Mouse (Mus musculus) kidney, adult 2 months (tissue): ENCODE data around the gene Klk4. TPM values are rescaled to one million over a fixed set of nuclear protein-coding genes. Genes with fewer than 3 reads are reported as not detected.

ENCODE experiments used
- DNase-seq: peaks from one replicate; pipeline ENCODE4 v3.0.0; 2021
- H3K27ac ChIP-seq: fragments of 200-500 bp; 2 replicates; pipeline ENCODE4 v1.5.1; 2012; ENCODE audit warnings: low read depth, low read length, control low read depth, inconsistent platforms; ENCODE audit not compliant: insufficient read depth
- H3K27me3 ChIP-seq: fragments of 200-500 bp; replicated peaks from 2 replicates; pipeline ENCODE4 v1.6.1; 2012; ENCODE audit warnings: mild to moderate bottlenecking, moderate library complexity, low read length, inconsistent platforms; ENCODE audit not compliant: control insufficient read depth, insufficient read depth
- H3K36me3 ChIP-seq: fragments of 200-500 bp; 2 replicates; pipeline ENCODE4 v1.6.1; 2012; ENCODE audit warnings: mild to moderate bottlenecking, moderate library complexity, low read length, inconsistent platforms; ENCODE audit not compliant: control insufficient read depth, insufficient read depth
- H3K4me1 ChIP-seq: fragments of 200-500 bp; 2 replicates; pipeline ENCODE4 v1.6.1; 2011; ENCODE audit warnings: low read length; ENCODE audit not compliant: control insufficient read depth, insufficient read depth
- H3K4me3 ChIP-seq: fragments of 200-500 bp; 2 replicates; pipeline ENCODE4 v1.5.1; 2011; ENCODE audit warnings: mild to moderate bottlenecking, low read depth, low read length, control low read depth; ENCODE audit not compliant: insufficient read depth
- CTCF ChIP-seq: fragments of 200-500 bp; conservative IDR thresholded peaks from 2 replicates; pipeline ENCODE4 v1.5.1; 2011; ENCODE audit warnings: low read depth, mild to moderate bottlenecking, control low read depth, low read length, moderate library complexity, mixed read lengths; ENCODE audit not compliant: insufficient read depth, insufficient read length
- POLR2A ChIP-seq: fragments of 200-500 bp; IDR thresholded peaks from one replicate; pipeline ENCODE4 v1.6.1; 2011; ENCODE audit warnings: low read depth, low read length, control low read depth
- WGBS: fragments of 180-500 bp; shearing (Covaris S2); methylation state at CpG from one replicate; pipeline ENCODE4 v1.1.7; 2018; 5-methylcytosine and 5-hydroxymethylcytosine counted together
- polyA plus RNA-seq: library from polyadenylated mRNA; depleted of rRNA; stranded (reverse); fragments of >200 nt; gene quantifications from 2 replicates; pipeline ENCODE4 v1.2.3, GENCODE M21; 2012

Klk4 gene
- polyA plus RNA-seq, 1 experiment: not detected

GRCm38 (mm10) chr7:43919559-43920451 lies 38.8 kb downstream of the Klk4 start:
- peak; percentile 68 for DNase-seq
- no peak overlapping the region for H3K27ac ChIP-seq
- H3K4me3 ChIP-seq: no peak overlapping the region
- no peaks in the 10 kb centered on the region for H3K4me1 ChIP-seq
- TF ChIP-seq CTCF (peak; percentile 93), POLR2A (no peak)
- no peaks in the 10 kb centered on the region for H3K36me3 ChIP-seq
- WGBS: 22% methylated on average over 14 of the region's 14 CpGs
- H3K27me3 ChIP-seq: no peaks in the 10 kb centered on the region

- Histone ChIP-seq H3K27ac (no peak overlapping the region), H3K27me3 (no peaks in the 10 kb centered on the region), H3K4me1 (no peaks in the 10 kb centered on the region), H3K36me3 (no peaks in the 10 kb centered on the region), H3K4me3 (no peak overlapping the region)
- no peak for TF ChIP-seq POLR2A
- TF ChIP-seq CTCF: no peak
- WGBS: 87% methylated on average over 3 of the region's 3 CpGs
- DNase-seq: no peak
These were observed 39.6 kb downstream of the Klk4 start for GRCm38 (mm10) chr7:43920582-43920981.

- Histone ChIP-seq H3K4me3 (no peak overlapping the region), H3K36me3 (no peaks in the 10 kb centered on the region), H3K4me1 (no peaks in the 10 kb centered on the region), H3K27ac (no peak overlapping the region), H3K27me3 (no peaks in the 10 kb centered on the region)
- TF ChIP-seq CTCF (no peak), POLR2A (no peak)
- no peak for DNase-seq
- 75% methylated on average over 6 of the region's 6 CpGs for WGBS
These were observed 40.1 kb downstream of the Klk4 start for GRCm38 (mm10) chr7:43921087-43921486.

DNA sequence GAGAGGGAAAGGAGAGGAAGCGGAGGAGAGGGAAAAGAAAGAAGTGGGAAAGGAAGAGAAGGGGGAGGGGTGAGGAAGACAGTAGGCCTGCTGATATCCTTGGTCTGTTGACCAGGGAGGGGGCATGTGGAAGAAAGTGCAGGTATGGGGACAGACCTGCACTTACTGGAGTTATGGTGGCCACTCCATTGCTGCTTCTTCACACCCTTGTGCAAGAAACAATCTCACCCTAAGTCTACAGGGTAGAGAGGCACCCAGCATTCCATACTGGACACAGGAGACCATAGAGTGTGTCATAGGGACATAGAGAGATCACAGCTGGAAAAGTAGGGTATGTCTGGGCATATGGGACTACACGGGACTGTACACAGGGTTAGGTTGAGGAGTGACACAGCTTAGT lies 41.0 kb downstream of the Klk4 start:
- Histone ChIP-seq H3K27me3 (no peaks in the 10 kb centered on the region), H3K27ac (no peak overlapping the region), H3K4me1 (no peaks in the 10 kb centered on the region), H3K4me3 (no peak overlapping the region), H3K36me3 (no peaks in the 10 kb centered on the region)
- no peak for DNase-seq
- TF ChIP-seq CTCF (no peak), POLR2A (no peak)
- 81% methylated on average over 2 of the region's 2 CpGs for WGBS

DNA sequence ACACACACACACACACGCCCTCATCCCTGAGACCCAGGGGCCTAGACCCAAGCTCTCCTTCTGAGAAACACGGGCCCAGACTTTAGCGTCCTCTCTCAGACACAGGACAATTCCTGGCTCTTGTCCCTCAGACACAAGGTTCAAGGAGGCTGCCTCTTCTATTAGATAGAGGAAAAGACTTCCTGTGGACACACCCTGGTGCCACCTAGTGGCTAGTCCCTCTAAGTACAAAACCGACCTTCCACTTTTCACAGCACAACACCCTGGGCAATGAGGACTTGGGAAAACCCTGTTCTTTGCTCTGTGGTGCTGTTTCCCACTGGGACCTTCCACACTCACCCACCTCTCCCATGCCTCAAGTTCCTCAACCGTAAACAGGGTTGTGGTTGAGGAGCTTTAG lies 45.0 kb downstream of the Klk4 start:
- 66% methylated on average over 5 of the region's 5 CpGs for WGBS
- Histone ChIP-seq H3K27me3 (no peaks in the 10 kb centered on the region), H3K4me1 (no peaks in the 10 kb centered on the region), H3K36me3 (no peaks in the 10 kb centered on the region), H3K4me3 (no peak overlapping the region), H3K27ac (no peak overlapping the region)
- no peak for DNase-seq
- TF ChIP-seq CTCF: peak; percentile 39; the same call in 1 of the 2 replicates
- TF ChIP-seq POLR2A: no peak

GRCm38 (mm10) chr7:43928521-43928920 lies 47.6 kb downstream of the Klk4 start:
- Histone ChIP-seq H3K27me3 (no peaks in the 10 kb centered on the region), H3K36me3 (no peaks in the 10 kb centered on the region), H3K4me3 (no peak overlapping the region), H3K4me1 (no peaks in the 10 kb centered on the region), H3K27ac (no peak overlapping the region)
- 45% methylated on average over 4 of the region's 4 CpGs for WGBS
- TF ChIP-seq CTCF (peak; percentile 57; the same call in 1 of the 2 replicates), POLR2A (no peak)
- peak; percentile 41 for DNase-seq

DNA sequence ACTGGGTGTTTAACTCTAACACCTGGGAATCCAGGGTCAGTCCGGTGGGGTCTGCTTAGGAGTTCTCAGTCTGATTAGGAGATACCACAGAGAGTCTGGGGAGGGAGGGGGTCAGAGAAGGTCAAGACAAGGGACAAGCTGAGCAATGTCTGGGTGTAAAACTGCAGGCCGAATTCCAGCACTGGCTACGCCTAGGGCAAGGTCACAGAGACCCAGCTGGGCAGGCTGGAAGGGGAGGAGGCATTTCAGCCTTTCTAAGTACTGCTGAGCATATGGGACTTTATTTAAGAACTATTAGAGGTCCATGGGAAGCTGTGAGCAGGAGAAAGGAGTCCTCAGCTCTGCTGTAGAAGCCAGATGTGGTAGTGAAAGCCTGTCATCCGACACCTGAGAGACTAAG lies 51.4 kb downstream of the Klk4 start:
- Histone ChIP-seq H3K4me3 (no peak overlapping the region), H3K27ac (peak overlapping the region; percentile 49), H3K36me3 (no peaks in the 10 kb centered on the region), H3K27me3 (no peaks in the 10 kb centered on the region), H3K4me1 (0 out of 2 replicates have a peak, but pooled peaks cover 4% of the 10 kb centered on the region)
- no peak for TF ChIP-seq POLR2A
- no peak for TF ChIP-seq CTCF
- 50% methylated on average over 4 of the region's 4 CpGs for WGBS
- DNase-seq: peak; percentile 31
